Mouse (Mus musculus) stomach, postnatal 0 days (tissue): ENCODE results near the gene Asna1.

Experiments
- CTCF ChIP-seq: IDR thresholded peaks from 2 replicates; pipeline ENCODE4 v1.5.1; 2016; ENCODE audit warnings: antibody characterized with exemption, low read depth, mild to moderate bottlenecking, moderate library complexity
- EP300 ChIP-seq: optimal IDR thresholded peaks from 2 replicates; pipeline ENCODE3; 2016; ENCODE audit warnings: antibody characterized with exemption

DNA sequence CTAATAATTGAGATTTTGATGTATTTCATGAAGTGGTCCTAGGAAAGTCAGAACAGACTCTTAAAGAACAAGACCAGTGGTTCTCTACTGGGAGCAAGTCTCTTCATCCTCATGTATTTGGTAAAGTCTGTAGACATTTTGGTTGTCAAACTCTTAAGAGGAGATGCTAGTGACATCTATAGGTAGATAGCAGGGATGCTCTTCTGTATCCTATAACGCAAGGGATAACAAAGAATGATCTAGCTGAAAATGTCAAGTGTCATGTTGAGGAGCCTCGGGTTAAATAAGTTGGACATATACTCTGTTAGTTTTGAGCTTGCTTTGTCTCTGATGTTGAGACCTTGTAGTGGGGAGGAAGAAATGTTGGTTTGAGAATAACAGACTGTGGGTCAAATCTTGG, 2.8 kb upstream of the Asna1 start:
- peak; percentile 24; the same call in 1 of the 2 replicates for TF ChIP-seq CTCF
- no peak for TF ChIP-seq EP300
